Mouse (Mus musculus): Measurements from ENCODE around the gene Atp5d. TPM values are rescaled to one million over a fixed set of nuclear protein-coding genes. Genes with fewer than 3 reads are reported as not detected.

Gene Atp5d
- 474 and 475 TPM in 2 replicates for polyA plus RNA-seq (2014; fragmentation: Nextera tagmentation; extraction: Ambion mirVana)

DNA sequence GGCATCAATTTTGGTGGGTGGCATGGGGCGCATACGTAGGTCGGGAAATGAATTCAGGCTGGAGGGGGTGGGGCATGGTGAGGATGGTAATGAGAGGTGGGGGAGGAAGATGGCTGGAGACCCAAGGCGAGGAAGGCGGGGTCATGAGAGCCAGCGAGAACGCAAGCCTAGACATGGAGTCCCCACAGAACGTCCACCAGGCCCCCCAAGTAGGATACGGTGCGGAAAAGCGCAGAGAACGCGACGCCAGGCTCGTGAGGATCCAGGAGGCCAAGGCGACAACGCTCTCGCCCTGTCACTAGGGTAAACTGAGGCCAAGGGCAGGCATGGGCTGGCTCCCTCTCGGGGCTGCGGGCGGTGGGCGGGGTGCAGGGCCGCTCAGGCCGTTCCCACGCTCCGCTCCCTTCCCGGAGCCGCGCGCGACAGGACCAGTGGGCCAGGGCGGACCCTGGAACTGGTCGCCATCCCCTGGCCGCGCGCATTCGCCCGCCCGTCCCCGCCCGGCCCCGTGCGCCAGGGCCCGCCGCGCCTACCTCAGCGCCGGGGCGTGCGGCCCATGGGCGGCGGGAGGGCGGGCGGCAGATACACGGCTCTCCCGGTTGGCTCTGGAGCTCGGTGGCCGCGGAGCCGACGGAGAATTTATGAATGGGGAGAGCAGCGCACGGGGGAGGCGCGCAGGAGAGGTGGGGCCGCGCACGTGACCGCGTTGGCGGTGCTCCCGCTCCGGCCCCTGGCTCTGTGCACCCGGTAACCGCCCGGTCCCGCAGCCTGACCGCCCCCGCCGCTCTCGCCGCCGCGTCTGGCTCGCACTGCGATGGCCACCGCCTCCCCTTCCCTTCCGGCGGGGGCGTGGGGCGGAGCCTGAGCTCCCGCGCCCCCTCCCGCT, at the start of gene Atp5d:
Gene Atp5d, plus strand, starts transcription at position 80 of the 886 bp plus-strand sequence.
- H3K4me1 ChIP-seq (ENCODE audit: control insufficient read depth, insufficient read depth, low read length), result peaks cover 23% of the 10 kb centered on the region
- H3K9ac ChIP-seq (ENCODE audit: low read depth, low read length), result peak within 1 kb of the TSS; percentile 76
- ATAC-seq (ENCODE audit: low read depth) (peak; percentile 1; the same call in 1 of the 2 replicates), DNase-seq (ENCODE audit: low spot score) (peak; percentile 80)
- peak within 1 kb of the TSS; percentile 96 for H3K4me2 ChIP-seq (ENCODE audit: low read depth, low read length)
- peaks cover 24% of the 10 kb centered on the region for H3K27me3 ChIP-seq (replicated peaks; ENCODE audit: control insufficient read depth, insufficient read depth, low read length)
- 0 out of 2 replicates have a peak, but pooled peaks cover 3% of the 10 kb centered on the region for H3K9me3 ChIP-seq (ENCODE audit: control insufficient read depth, low read length)
- peaks cover 21% of the 10 kb centered on the region for H3K36me3 ChIP-seq (ENCODE audit: control insufficient read depth, insufficient read depth, low read length)
- WGBS, result 0% methylated on average over 20 of the region's 94 CpGs
- H3K27ac ChIP-seq (replicated peaks; ENCODE audit: low read depth, low read length), result peak within 1 kb of the TSS; percentile 73
- H3K4me3 ChIP-seq (ENCODE audit: low read depth, low read length), result peak within 1 kb of the TSS; percentile 69

DNA sequence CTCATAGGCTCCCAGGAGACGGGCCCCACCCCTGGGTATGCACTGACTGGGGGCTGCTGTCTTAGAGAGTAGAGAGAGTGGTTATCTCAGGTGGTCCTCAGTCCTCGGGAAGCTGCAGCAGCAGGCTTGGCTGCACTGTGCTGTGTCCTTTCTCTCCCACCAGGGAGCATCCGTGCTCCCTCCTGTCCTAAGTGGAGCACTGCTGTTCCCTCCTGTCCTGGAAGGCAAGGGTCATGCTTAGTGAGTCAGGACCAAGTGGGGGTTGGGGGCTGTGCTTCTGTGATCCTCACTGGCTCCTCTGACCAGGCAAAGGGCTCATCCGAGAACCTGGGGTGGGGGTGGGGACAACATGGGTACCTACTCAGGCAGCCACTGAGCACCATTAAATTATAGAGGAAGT, 49.3 kb upstream of the Atp5d start:
- Histone ChIP-seq H3K27me3 (replicated peaks; ENCODE audit: control insufficient read depth, insufficient read depth, low read length) (no peaks in the 10 kb centered on the region), H3K4me3 (ENCODE audit: low read depth, low read length) (no peak overlapping the region), H3K4me2 (ENCODE audit: low read depth, low read length) (no peak overlapping the region), H3K9ac (ENCODE audit: low read depth, low read length) (no peak overlapping the region), H3K9me3 (ENCODE audit: control insufficient read depth, low read length) (no peaks in the 10 kb centered on the region), H3K36me3 (ENCODE audit: control insufficient read depth, insufficient read depth, low read length) (peaks cover 9% of the 10 kb centered on the region), H3K4me1 (ENCODE audit: control insufficient read depth, insufficient read depth, low read length) (no peaks in the 10 kb centered on the region), H3K27ac (replicated peaks; ENCODE audit: low read depth, low read length) (no peak overlapping the region)
- WGBS, result 57% methylated on average over 4 of the region's 4 CpGs
- DNase-seq (ENCODE audit: low spot score), result no peak
- no peak for ATAC-seq (ENCODE audit: low read depth)

DNA sequence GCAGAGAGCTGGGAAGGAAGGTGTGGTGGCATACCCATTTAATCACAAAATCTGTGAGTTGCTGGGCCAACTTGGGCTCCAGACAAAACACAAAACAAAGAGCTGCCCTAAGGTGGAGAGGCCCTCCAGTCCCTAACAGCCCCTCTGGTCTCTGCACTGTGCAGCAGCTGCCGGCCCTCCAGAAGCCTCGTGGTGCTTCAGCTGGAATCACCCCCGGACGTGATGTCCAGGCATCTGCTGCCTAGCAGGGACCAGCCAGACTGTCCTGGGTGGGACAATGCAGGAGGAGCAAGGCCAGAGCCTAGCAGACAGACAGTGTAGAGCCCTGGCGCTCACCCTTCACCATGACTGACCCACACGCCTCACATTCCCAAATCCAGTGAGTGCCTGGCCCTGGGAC, 46.9 kb upstream of the Atp5d start:
- Histone ChIP-seq H3K9me3 (ENCODE audit: control insufficient read depth, low read length) (no peaks in the 10 kb centered on the region), H3K9ac (ENCODE audit: low read depth, low read length) (no peak overlapping the region), H3K27me3 (replicated peaks; ENCODE audit: control insufficient read depth, insufficient read depth, low read length) (no peaks in the 10 kb centered on the region), H3K27ac (replicated peaks; ENCODE audit: low read depth, low read length) (no peak overlapping the region), H3K4me2 (ENCODE audit: low read depth, low read length) (no peak overlapping the region), H3K4me1 (ENCODE audit: control insufficient read depth, insufficient read depth, low read length) (no peaks in the 10 kb centered on the region), H3K36me3 (ENCODE audit: control insufficient read depth, insufficient read depth, low read length) (no peaks in the 10 kb centered on the region), H3K4me3 (ENCODE audit: low read depth, low read length) (no peak overlapping the region)
- 93% methylated on average over 6 of the region's 6 CpGs for WGBS
- ATAC-seq (ENCODE audit: low read depth) (peak; percentile 23; the same call in 1 of the 2 replicates), DNase-seq (ENCODE audit: low spot score) (no peak)

DNA sequence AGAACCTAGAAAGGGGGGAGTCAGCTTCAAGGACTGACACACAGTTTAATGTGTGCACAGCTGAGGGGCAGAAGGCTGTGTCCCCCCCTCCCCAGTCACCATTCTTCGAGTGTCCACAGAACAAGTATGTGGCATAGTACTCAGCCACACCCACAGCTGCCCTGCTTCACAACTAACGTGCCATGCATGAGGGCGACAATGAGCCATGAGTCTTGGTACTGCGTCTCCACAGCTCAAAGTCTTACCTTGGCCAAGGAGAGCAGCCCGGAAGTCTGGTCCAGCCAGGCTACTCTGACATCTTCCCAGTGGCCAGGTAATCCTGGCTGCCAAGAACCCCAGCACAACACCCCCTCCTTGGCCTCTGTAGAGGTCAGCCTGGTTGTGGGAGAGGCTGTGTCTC, 45.7 kb upstream of the Atp5d start:
- H3K4me2 ChIP-seq (ENCODE audit: low read depth, low read length), result no peak overlapping the region
- H3K4me3 ChIP-seq (ENCODE audit: low read depth, low read length), result no peak overlapping the region
- WGBS, result 89% methylated on average over 5 of the region's 5 CpGs
- peaks cover 11% of the 10 kb centered on the region for H3K4me1 ChIP-seq (ENCODE audit: control insufficient read depth, insufficient read depth, low read length)
- H3K27me3 ChIP-seq (replicated peaks; ENCODE audit: control insufficient read depth, insufficient read depth, low read length), result no peaks in the 10 kb centered on the region
- no peak overlapping the region for H3K9ac ChIP-seq (ENCODE audit: low read depth, low read length)
- no peak for ATAC-seq (ENCODE audit: low read depth)
- H3K27ac ChIP-seq (replicated peaks; ENCODE audit: low read depth, low read length), result no peak overlapping the region
- H3K36me3 ChIP-seq (ENCODE audit: control insufficient read depth, insufficient read depth, low read length), result no peaks in the 10 kb centered on the region
- no peaks in the 10 kb centered on the region for H3K9me3 ChIP-seq (ENCODE audit: control insufficient read depth, low read length)
- no peak for DNase-seq (ENCODE audit: low spot score)

GRCm38 (mm10) chr10:80094085-80094484, 44.3 kb upstream of the Atp5d start:
- Histone ChIP-seq H3K4me2 (ENCODE audit: low read depth, low read length) (no peak overlapping the region), H3K4me3 (ENCODE audit: low read depth, low read length) (no peak overlapping the region), H3K9me3 (ENCODE audit: control insufficient read depth, low read length) (no peaks in the 10 kb centered on the region), H3K4me1 (ENCODE audit: control insufficient read depth, insufficient read depth, low read length) (peaks cover 12% of the 10 kb centered on the region), H3K9ac (ENCODE audit: low read depth, low read length) (no peak overlapping the region), H3K27me3 (replicated peaks; ENCODE audit: control insufficient read depth, insufficient read depth, low read length) (no peaks in the 10 kb centered on the region), H3K36me3 (ENCODE audit: control insufficient read depth, insufficient read depth, low read length) (no peaks in the 10 kb centered on the region), H3K27ac (replicated peaks; ENCODE audit: low read depth, low read length) (no peak overlapping the region)
- ATAC-seq (ENCODE audit: low read depth) (no peak), DNase-seq (ENCODE audit: low spot score) (no peak)
- WGBS, result 94% methylated on average over 6 of the region's 6 CpGs

DNA sequence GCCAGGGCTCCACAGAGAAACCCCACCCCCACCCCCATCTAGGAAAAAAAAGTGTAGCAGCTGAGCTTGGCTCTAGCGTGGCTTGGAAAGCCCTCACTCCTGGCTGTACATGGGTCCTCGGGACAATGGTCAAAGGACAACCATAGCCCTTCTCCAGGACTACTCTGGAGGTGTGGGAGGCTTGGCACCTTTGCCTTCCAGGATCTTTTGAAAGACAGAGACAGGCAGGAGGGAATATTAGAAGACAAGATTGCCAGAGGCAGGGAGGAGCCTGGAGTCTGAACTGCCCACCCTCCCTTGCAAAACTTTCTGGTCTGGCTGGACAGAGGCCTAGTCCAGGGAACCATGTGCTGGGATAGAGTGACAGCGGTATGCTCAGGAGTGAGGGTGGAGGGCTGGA, 43.7 kb upstream of the Atp5d start:
- DNase-seq (ENCODE audit: low spot score) (no peak), ATAC-seq (ENCODE audit: low read depth) (no peak)
- no peak overlapping the region for H3K4me2 ChIP-seq (ENCODE audit: low read depth, low read length)
- no peak overlapping the region for H3K9ac ChIP-seq (ENCODE audit: low read depth, low read length)
- no peak overlapping the region for H3K4me3 ChIP-seq (ENCODE audit: low read depth, low read length)
- no peaks in the 10 kb centered on the region for H3K36me3 ChIP-seq (ENCODE audit: control insufficient read depth, insufficient read depth, low read length)
- peaks cover 12% of the 10 kb centered on the region for H3K4me1 ChIP-seq (ENCODE audit: control insufficient read depth, insufficient read depth, low read length)
- H3K9me3 ChIP-seq (ENCODE audit: control insufficient read depth, low read length), result no peaks in the 10 kb centered on the region
- no peak overlapping the region for H3K27ac ChIP-seq (replicated peaks; ENCODE audit: low read depth, low read length)
- 72% methylated on average over 3 of the region's 3 CpGs for WGBS
- no peaks in the 10 kb centered on the region for H3K27me3 ChIP-seq (replicated peaks; ENCODE audit: control insufficient read depth, insufficient read depth, low read length)

GRCm38 (mm10) chr10:80095547-80095946, 42.9 kb upstream of the Atp5d start:
- DNase-seq (ENCODE audit: low spot score) (no peak), ATAC-seq (ENCODE audit: low read depth) (no peak)
- H3K4me3 ChIP-seq (ENCODE audit: low read depth, low read length), result no peak overlapping the region
- peaks cover 12% of the 10 kb centered on the region for H3K4me1 ChIP-seq (ENCODE audit: control insufficient read depth, insufficient read depth, low read length)
- no peak overlapping the region for H3K27ac ChIP-seq (replicated peaks; ENCODE audit: low read depth, low read length)
- H3K4me2 ChIP-seq (ENCODE audit: low read depth, low read length), result no peak overlapping the region
- no peaks in the 10 kb centered on the region for H3K9me3 ChIP-seq (ENCODE audit: control insufficient read depth, low read length)
- H3K27me3 ChIP-seq (replicated peaks; ENCODE audit: control insufficient read depth, insufficient read depth, low read length), result no peaks in the 10 kb centered on the region
- H3K9ac ChIP-seq (ENCODE audit: low read depth, low read length), result 0 out of 2 replicates have a peak overlapping the region, but pooled peaks have one; percentile 21
- WGBS, result 84% methylated on average over 5 of the region's 5 CpGs
- no peaks in the 10 kb centered on the region for H3K36me3 ChIP-seq (ENCODE audit: control insufficient read depth, insufficient read depth, low read length)

DNA sequence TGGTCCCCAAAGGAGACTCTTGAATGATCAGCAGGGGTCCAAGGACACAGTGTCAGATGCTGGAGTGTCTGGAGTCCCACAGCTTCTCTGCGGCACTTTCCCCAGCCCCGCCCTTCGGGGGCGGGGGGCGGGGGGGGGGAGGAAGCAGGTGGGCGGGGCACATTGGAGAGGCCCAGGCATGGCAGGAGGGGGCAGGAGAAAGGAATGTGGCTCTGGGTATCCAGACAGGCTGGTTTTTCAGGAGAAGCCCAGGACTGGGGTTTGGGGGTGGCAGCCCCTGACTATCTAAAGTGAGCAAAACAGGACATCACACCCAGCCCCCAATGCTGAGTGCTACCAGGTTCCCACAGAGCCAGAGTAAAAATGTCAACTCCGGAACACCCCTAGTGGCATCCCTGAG, 41.2 kb upstream of the Atp5d start:
- Histone ChIP-seq H3K36me3 (ENCODE audit: control insufficient read depth, insufficient read depth, low read length) (no peaks in the 10 kb centered on the region), H3K9ac (ENCODE audit: low read depth, low read length) (peak overlapping the region; percentile 22; the same call in 1 of the 2 replicates), H3K27me3 (replicated peaks; ENCODE audit: control insufficient read depth, insufficient read depth, low read length) (no peaks in the 10 kb centered on the region), H3K4me3 (ENCODE audit: low read depth, low read length) (no peak overlapping the region), H3K4me2 (ENCODE audit: low read depth, low read length) (peak overlapping the region; percentile 27; the same call in 1 of the 2 replicates), H3K27ac (replicated peaks; ENCODE audit: low read depth, low read length) (peak overlapping the region; percentile 70; the same call in 1 of the 2 replicates), H3K9me3 (ENCODE audit: control insufficient read depth, low read length) (no peaks in the 10 kb centered on the region), H3K4me1 (ENCODE audit: control insufficient read depth, insufficient read depth, low read length) (peaks cover 20% of the 10 kb centered on the region)
- DNase-seq (ENCODE audit: low spot score), result peak; percentile 72
- 31% methylated on average over 3 of the region's 7 CpGs for WGBS
- peak; percentile 69 for ATAC-seq (ENCODE audit: low read depth)

All from embryonic facial prominence, embryonic 14.5 days (tissue).